Mouse (Mus musculus) E14TG2a.4 (cell line): ENCODE measurements around the gene Haus2.

ENCODE experiments used
- CTCF ChIP-seq: conservative IDR thresholded peaks from 2 replicates; pipeline ENCODE4 v1.5.1; 2014; ENCODE audit warnings: low read length
- NANOG ChIP-seq: IDR thresholded peaks from 2 replicates; pipeline ENCODE4 v1.6.1; 2014; ENCODE audit warnings: borderline replicate concordance, low read length, mixed read lengths

GRCm38 (mm10) chr2:120654693-120655092 lies 45.5 kb downstream of the Haus2 start:
- TF ChIP-seq CTCF (no peak), NANOG (no peak)
